ENCODE assay signal across 13 mouse cellular contexts in the genomic region with DNA sequence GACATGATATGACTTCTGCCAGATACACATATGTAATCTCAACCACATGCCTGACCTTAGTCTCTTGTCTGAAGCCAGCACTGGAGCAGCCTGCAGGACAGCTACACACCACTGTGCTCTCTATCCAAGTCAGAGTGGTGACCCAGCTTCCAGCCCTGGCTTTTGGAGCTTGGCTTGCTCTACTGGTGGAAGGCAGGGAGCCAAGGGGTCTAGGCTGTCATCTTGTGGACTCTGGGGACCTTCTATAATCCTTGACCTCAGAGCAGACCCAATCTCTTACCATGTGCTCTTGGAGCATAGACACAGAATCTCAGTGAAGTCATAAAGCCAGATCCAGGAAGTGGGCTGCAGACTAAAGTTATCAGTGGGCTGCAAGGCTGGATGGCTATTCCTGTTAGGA.
"Had no signal": no experiment of that assay in that cellular context is flagged by ENCODE, and none has a peak within 500 bp of the region (broad histone marks: within the 10 kb centered on the region; RNA-seq: fewer than 3 reads in every experiment).

No protein-coding gene starts in this region.

- H3K9me3 ChIP-seq: limb, embryonic 15.5 days; liver, embryonic 12.5 days; lung, embryonic 15.5 days; midbrain, embryonic 10.5 days; midbrain, embryonic 15.5 days; neural tube, embryonic 13.5 days had no signal

- H3K27ac ChIP-seq: limb, embryonic 15.5 days; liver, embryonic 12.5 days; lung, embryonic 15.5 days; midbrain, embryonic 10.5 days; midbrain, embryonic 15.5 days had no signal

- H3K4me2 ChIP-seq: limb, embryonic 15.5 days; liver, embryonic 12.5 days; lung, embryonic 15.5 days; midbrain, embryonic 15.5 days; neural tube, embryonic 13.5 days had no signal

- H3K9ac ChIP-seq: limb, embryonic 15.5 days; liver, embryonic 12.5 days; lung, embryonic 15.5 days; midbrain, embryonic 15.5 days; neural tube, embryonic 13.5 days had no signal

- H3K4me1 ChIP-seq: limb, embryonic 15.5 days; liver, embryonic 12.5 days had no signal

- H3K36me3 ChIP-seq: limb, embryonic 15.5 days; liver, embryonic 12.5 days; lung, embryonic 15.5 days; midbrain, embryonic 10.5 days; midbrain, embryonic 15.5 days; neural tube, embryonic 13.5 days had no signal

- ATAC-seq: intestine, embryonic 16.5 days; liver, embryonic 12.5 days; midbrain, embryonic 15.5 days had no signal

- H3K27me3 ChIP-seq: limb, embryonic 15.5 days; liver, embryonic 12.5 days; lung, embryonic 15.5 days; midbrain, embryonic 15.5 days; neural tube, embryonic 13.5 days had no signal

- DNase-seq: kidney, adult 8-10 months; retina, postnatal 1 day; right cerebral cortex, postnatal 4 days; spleen, adult 18-20 months; thymus, adult 18-20 months; thymus, postnatal 14 days had no signal

- H3K4me3 ChIP-seq: limb, embryonic 15.5 days; liver, embryonic 12.5 days; lung, embryonic 15.5 days; midbrain, embryonic 10.5 days; midbrain, embryonic 15.5 days; neural tube, embryonic 13.5 days had no signal
